Mouse (Mus musculus): ENCODE measurements around the gene Sept11.

DNA sequence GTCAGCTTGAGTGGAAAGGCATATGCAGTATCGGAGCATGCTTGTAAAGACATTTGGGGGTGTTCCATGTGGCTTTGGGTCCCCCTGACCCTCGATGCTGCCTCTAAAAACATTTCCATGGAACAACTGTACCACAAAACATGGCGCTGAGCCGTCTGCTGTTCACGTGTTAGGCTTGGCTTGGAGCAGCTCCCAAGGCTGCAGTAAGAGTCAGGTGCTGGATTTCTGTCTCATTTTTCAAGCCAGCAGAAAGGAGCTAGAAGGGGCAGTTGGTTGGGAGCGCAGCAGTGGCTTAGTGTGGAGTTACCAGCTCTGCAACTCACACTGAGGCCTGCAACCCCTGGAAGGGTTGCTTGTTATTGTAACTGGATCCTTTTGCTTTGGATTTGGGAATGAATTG lies 21.3 kb downstream of the Sept11 start:
- TF ChIP-seq CTCF (IDR thresholded peaks at IDR 0.05; ENCODE audit: borderline replicate concordance, insufficient read depth, low read depth, low read length) (no peak), POLR2A (IDR thresholded peaks at IDR 0.05; ENCODE audit: borderline replicate concordance, insufficient read depth, low read length) (no peak)
